Mouse (Mus musculus) spleen, postnatal 14 days (tissue): Measurements from ENCODE around the gene Afg3l1.
"Not testable (repeated sequence)": the region's sequence is repeated elsewhere in the genome, so short reads cannot be mapped to it uniquely, and the experiment has no call there.

Source experiments
- DNase-seq, 2 experiments: peaks; one replicate each; pipeline ENCODE4 v3.0.0; 2021 to 2022; ENCODE audit warnings: low spot score in 2 of 2

The Afg3l1 gene

DNA sequence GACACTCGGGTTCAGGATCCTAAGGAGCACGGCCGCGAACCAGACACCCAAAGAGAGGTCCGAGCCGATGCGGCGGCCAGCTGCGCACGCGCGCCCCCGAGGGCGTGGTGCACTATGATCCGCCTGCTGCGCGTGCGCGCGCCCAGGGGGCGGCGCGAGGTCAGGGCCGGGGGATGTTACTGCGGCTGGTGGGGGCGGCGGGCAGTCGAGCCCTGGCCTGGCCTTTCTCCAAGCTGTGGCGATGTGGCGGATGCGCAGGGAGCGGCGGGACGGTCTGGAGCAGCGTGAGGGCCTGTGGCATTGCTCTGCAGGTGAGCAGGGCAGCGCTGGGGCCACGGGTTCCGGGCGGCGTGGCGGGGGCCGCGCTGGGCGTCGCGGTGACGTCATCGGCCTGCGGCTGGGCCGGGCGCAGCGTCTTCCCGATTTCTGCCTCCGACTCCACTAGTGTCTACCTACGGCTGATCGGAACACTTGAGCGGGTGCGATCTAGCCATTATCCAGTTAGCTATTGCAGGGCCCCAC, at the start of gene Afg3l1:
TSS of gene Afg3l1 (plus strand) at position 167 of the 522 bp plus-strand sequence.
- DNase-seq, result peak; percentile 84 to 88

- no peak for DNase-seq
Observed at GRCm38 (mm10) chr8:123428343-123428893, 49.3 kb upstream of the Afg3l1 start.

- no peak for DNase-seq
Observed at GRCm38 (mm10) chr8:123428939-123429721, 48.6 kb upstream of the Afg3l1 start.

DNA sequence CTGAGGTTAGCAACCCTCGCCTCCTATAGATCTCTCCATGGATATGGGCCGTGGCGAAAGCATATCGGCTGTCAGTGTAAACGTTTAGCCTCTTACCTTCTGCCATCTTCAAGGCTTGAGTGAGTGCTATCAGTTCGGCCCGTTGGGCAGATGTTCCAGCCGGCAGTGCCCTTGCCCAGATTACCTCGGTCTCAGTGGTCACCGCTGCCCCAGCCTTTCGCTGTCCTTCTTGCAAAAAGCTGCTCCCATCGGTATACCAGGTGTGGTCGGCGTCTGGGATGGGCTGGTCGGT, 48.0 kb upstream of the Afg3l1 start:
- DNase-seq, result not testable (repeated sequence)

DNA sequence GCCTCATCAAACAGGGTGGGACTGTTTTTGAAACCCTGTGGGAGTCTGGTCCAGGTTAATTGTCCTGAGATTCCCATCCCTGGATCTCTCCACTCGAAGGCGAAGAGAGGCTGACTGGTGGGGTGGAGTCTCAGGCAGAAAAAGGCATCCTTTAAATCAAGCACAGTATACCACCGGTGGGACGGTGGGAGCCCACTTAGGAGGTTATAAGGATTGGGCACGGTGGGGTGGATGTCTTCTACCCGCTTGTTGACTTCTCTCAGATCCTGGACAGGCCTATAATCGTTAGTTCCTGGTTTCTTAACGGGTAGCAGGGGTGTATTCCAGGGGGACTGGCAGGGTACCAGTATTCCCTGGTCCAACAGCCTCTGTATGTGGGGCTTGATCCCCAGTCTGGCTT, 46.8 kb upstream of the Afg3l1 start:
- not testable (repeated sequence) for DNase-seq

DNA sequence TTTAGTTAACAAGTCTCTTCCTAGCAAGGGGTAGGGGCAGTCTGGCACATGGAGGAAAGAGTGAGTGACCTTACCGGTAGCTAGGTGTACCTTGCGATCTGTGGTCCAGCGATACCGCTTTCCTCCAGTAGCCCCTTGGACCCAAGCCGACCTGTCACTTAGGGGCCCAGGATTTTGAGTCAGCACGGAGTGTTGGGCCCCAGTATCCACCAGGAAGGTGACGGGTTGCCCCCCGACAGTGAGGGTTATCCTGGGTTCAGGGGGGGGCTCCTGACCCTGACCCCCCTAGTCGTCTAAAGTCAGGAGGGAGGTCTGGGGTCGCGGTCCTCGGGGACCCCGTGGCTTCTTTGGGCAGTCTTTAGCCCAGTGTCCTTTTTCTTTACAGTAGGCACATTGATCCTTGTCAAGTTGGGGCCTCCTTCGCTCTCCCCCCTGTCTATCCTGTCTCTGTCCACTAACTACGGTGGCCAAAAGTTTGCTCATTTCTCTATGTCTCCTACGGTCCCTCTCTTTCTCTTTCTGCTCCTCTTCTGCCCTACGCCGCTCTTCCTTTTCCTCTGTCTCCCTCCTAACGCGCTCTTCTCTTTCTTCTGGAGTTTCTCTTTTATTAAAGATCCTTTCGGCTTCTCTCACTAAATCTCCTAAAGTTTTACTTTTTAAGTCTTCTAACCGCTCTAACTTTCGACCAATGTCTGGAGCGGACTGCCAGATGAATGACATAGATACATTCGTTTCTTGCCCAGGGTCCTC, 45.9 kb upstream of the Afg3l1 start:
- DNase-seq, result no peak

DNA sequence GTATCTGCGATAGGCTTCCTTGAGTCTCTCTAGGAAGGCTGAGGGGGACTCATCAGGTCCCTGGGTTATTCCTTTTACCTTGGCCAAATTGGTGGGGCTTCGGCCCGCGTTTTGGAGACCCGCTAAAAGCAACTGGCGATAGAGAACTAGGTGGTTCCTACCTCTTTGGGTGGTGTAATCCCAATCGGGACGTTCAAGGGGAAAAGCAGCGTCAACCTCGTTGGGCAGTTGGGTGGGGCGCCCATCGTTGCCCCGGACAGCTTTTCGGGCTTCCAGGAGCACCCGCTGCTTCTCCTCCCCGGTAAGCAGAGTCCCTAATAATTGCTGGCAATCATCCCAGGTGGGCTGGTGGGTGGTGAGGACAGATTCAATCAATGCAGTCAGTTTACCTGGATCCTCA, 45.3 kb upstream of the Afg3l1 start:
- DNase-seq, result no peak

DNA sequence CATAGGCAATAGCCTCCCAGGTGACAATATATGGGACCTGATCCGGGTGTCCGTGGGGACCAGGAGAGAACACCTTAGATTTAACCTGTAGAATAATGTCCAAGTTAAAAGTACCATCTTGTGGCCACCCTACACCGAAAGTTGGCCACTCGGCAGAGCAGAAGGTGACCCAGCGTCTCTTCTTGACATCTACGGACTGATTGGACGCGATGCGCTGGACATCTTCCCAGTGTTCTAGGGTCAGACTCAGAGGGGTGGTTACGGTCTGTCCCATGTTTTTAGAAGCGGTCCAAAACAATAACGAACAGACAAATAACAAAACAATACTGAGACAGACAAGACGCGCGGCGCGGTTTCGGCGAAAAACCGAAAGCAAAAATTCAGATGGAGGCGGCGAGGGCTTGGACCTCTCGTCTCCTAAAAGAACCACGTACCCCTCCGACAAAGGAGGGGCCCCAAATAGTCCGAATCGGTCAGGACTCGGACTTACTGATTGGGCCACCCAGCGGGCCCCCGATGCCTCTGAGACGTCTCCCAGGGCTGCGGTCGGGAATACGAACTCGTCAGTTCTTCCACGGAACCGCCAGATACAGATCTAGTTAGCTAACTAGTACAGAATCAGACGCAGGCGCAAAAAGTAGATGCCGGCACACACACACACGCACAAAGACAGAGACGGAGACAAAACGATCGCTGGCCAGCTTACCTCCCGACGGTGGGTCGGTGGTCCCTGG, 44.3 kb upstream of the Afg3l1 start:
- DNase-seq, result not testable (repeated sequence)

GRCm38 (mm10) chr8:123441788-123442187, 35.9 kb upstream of the Afg3l1 start:
- DNase-seq, result no peak

- no peak for DNase-seq
Observed at GRCm38 (mm10) chr8:123442351-123442750, 35.4 kb upstream of the Afg3l1 start.

DNA sequence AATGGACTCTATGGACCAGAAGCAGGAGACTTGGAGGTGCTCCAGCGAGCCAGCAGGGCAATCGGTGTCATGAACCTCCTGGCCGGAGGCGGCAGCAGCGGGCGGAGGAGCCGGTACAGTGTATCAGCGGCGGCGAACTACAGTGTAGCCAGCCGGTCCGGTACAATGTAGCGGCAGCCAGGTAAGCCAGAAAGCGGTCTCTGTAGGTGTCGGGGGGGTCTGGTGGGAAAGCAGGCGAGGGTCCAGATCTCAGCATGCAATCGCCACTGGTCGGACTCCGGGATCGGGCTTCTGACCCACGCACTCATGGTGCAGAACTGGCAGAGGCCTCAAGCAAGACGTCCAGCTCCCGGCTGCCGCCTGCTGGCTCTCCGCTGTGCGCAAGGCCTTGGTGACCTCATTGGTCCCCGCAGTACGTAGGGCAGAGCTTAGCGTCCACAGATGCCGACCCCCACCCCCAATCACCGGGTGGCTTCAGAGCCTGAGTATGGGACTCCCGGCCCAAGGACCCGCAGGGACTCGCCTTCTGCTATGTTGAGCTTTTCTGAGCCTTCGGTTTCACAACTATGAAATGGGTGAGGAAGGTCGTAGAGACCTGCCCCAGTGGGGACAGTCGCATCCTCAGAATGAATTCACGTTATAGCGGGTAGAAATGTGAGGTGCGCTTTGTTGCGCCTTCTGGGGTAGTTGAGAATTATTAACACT, 34.7 kb upstream of the Afg3l1 start:
- DNase-seq, result peak; percentile 89 to 91

DNA sequence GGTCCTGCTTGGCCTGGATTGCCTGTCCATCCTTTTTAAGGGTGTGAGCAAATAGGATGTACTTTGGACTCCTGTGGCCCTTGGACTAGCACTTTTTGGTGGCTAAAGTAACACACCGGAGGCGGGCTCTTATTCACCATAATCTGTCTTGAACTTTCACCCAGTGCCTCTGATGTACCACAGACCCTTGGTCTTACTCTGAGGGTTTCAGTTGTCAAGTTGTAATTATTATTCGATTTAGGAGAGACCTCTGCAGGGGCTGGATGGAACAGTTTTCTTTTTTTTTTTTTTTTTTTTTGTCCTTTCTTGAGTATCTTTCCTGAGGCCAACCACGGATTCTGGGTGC, 34.2 kb upstream of the Afg3l1 start:
- no peak for DNase-seq

DNA sequence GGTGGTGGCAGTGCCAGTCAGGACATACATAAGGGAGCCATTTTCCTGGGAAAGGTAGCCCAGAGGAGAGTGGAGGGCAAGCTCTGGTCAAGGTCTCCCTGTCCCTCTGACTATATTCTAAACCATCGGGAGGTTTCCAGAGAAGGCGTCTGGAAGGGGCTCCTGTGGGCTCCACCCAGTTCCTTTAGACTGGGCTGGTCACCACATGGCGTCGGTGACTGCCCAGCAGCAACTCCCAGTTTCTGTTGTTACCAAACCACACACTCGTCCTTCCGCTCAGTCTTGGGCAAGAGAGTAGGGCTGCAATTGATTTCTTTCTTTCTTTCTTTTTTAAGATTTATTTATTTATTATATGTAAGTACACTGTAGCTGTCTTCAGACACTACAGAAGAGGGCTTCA, 33.6 kb upstream of the Afg3l1 start:
- DNase-seq, result no peak

GRCm38 (mm10) chr8:123445981-123446380, 31.7 kb upstream of the Afg3l1 start:
- DNase-seq, result no peak

- DNase-seq, result no peak
Observed at GRCm38 (mm10) chr8:123446799-123447198, 30.9 kb upstream of the Afg3l1 start.

GRCm38 (mm10) chr8:123450783-123451182, 26.9 kb upstream of the Afg3l1 start:
- DNase-seq, result no peak

DNA sequence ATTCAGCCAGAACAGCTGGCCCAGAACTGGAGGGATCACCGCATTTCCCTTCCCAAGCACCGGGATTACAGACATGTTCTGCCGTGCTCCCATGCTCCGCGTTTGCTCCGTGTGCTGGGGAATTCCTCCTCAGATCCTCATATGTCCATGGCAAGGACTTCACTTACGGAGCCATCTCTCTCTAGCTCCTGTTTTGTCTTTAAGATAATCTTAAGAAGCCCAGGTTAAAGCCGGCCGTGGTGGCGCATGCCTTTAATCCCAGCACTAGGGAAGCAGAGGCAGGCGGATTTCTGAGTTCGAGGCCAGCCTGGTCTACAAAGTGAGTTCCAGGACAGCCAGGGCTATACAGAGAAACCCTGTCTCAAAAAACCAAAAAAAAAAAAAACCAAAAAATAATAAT, 26.0 kb upstream of the Afg3l1 start:
- DNase-seq, result not testable (repeated sequence)

DNA sequence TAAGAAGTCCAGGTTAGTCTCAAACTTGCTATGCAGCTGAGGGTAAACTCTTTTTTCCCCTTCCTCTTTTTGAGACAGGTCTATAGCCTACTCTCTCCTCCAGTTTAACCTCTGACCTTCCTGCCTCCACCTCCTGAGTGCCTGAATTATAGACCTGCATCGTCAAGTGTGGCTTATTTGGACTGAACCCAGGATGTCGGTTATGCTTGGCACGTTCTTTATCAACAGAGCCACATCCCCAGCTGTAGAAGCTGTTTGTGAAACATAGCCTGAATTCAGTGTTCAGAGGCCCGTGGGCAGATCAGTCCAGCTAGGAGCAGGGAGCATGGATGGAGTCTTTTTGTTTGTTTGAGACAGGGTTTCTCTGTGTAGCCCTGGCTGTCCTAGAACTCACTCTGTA, 25.6 kb upstream of the Afg3l1 start:
- no peak for DNase-seq

DNA sequence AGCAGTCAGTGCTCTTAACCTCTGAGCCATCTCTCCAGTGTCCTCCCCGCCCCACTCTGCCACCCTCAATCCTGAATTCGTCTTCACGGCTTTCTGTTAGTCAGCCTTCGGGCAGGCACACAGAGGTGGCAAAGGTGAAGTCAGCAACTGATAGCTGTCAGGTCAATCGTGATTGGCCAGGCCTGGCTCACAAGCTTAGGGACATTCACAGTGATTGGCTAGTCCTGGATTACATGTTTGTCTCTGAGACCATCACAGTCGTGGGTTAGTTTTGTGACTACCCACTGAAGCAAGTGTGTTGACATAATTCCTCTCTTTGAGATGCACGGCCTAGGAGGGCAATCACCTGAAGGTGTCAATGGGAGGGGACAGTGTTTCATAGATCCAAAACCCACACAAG, 24.4 kb upstream of the Afg3l1 start:
- DNase-seq, result no peak

GRCm38 (mm10) chr8:123453951-123454350, 23.8 kb upstream of the Afg3l1 start:
- no peak for DNase-seq

GRCm38 (mm10) chr8:123454559-123454958, 23.1 kb upstream of the Afg3l1 start:
- no peak for DNase-seq

DNA sequence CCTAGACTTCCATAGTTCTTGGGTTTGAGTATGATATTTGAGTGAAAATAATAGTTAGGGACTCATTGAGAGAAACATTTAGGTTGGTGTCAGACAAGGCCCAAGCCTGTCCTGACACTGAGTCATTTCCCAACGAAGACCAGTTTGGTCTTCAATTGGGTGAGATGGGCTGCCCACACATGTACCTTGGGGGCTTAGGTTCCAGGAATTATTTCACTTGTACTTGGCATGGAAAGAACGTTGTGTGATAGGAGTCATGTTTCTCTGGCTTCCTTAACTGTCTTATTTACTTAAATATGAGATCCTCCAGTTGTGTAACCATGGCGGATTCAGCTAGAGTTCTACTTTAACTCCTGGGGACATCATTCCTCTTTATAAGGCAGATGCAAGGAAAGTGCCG, 14.1 kb upstream of the Afg3l1 start:
- no peak for DNase-seq
